In the genomic region with DNA sequence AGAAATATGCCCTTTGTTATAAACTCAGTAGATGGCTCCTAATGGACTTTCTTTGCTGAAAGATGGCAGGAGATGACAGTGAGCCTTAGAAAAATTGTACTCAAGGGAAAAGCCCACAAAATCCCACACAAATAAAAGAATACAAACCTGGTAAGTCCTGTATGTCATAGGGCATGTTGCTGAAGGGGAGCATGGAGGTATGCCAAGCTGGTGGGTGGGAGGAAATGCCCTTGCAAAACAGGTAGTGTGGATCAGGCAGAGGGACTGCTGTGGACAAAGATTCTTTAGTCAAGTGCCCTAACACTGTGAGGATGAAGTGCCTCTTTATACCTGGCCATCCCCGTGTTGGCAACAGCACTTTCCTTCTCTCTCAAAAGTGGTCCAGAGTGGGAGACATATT, we compare ENCODE assay signal across 16 mouse cellular contexts.
"Had no signal": no experiment of that assay in that cellular context is flagged by ENCODE, and none has a peak within 500 bp of the region (broad histone marks: within the 10 kb centered on the region; RNA-seq: fewer than 3 reads in every experiment).

No protein-coding gene starts in this region.

- DNase-seq: heart, postnatal 10 days; heart, postnatal 14 days; heart, postnatal 36 days; heart, postnatal 4 days; kidney, adult 11 months; kidney, adult 18-20 months; kidney, adult 2 months; kidney, adult 8-10 months; kidney, adult 9 months; kidney, postnatal 10 days; kidney, postnatal 14 days; kidney, postnatal 25 days; kidney, postnatal 36 days; kidney, postnatal 4 days; layer of hippocampus, adult 9-11 months; layer of hippocampus, postnatal 36 days had no signal
